Mouse (Mus musculus) CD4-positive, CD25-positive, alpha-beta regulatory T cell, adult 9 weeks (primary cell): ENCODE results near the gene Timd2. TPM values are rescaled to one million over a fixed set of nuclear protein-coding genes. Genes with fewer than 3 reads are reported as not detected.

Experiments
- polyA plus RNA-seq: library from polyadenylated mRNA; unstranded; fragments of 100-300 nt; shearing (Covaris generic); gene quantifications from one replicate; pipeline ENCODE4 v1.2.1, GENCODE M21; 2017

Gene Timd2
- polyA plus RNA-seq, result not detected

DNA sequence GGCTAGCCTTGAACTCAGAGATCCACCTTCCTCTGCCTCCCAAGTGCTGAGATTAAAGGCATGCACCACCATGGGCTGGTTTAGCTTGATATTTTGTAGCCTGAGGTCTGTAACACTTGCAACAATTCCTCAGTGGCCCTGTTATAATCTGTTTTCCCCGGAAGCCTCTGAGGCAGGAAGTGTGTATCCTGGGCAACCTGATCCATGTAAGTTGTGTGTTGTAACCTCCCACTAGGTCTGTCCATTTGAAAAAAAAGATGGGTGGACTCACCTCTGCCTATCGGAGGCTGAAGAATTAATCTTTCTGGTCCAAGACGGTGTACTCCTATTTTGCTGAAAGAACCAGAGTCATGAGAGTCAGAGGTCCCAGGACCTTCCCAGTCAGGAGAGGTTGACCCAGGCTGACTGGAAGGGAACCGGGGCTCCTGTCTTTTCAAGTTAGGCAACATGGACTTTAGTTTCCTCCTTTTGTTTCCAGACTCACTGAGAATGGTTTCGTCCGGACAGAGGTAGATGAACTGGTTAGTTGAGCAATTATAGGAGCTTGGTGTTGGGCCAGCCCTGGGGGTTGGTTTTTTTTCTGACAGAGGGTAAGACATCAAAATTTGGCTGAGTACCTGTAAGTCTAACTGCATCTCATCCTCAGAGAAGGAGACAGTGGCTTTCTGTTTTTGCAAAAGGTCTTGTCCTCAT is at the start of gene Timd2:
Gene Timd2, minus strand, starts transcription at position 398 of the 693 bp plus-strand sequence.

DNA sequence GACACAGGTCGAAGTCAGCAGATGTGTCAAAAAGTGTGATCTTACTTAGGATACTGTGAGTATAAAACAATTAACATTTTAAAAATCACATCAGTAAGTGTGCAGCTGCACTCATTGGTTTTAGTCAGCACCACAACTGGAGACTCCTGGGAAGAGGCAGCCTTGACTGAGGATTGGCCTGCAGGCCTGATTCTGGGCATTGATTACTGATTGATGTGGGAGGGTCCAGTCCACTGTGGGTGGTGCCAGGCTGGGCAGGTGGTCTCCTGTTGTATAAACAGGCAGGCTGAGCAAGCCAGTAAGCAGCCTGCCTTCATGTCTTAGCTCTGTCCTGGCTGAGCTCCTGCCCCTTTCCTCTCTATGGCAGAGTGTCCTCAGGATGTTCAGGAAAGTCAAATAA is 28.2 kb upstream of the Timd2 start, which contains the start of gene Havcr1:
Gene Havcr1, plus strand, starts transcription at position 5 of the 400 bp plus-strand sequence.

GRCm38 (mm10) chr11:46629211-46629795 is 77.6 kb downstream of the Timd2 start, which contains the start of gene Dppa1:
Dppa1 (minus strand) TSS chr11:46629261.

Other genes starting within 250 kb of the Timd2 start
- gene Gm12169, start 182.8 kb downstream of the Timd2 start, polyA plus RNA-seq, result not detected
- gene BC053393, start 135.5 kb downstream of the Timd2 start, polyA plus RNA-seq, result not detected
- gene Dppa1, start 77.8 kb downstream of the Timd2 start, polyA plus RNA-seq, result not detected
- not detected for gene Havcr1, start 28.0 kb upstream of the Timd2 start, polyA plus RNA-seq
- 0.50 TPM for gene Timd4, start 103.7 kb upstream of the Timd2 start, polyA plus RNA-seq